ENCODE assay signal across 21 mouse cellular contexts in the genomic region with DNA sequence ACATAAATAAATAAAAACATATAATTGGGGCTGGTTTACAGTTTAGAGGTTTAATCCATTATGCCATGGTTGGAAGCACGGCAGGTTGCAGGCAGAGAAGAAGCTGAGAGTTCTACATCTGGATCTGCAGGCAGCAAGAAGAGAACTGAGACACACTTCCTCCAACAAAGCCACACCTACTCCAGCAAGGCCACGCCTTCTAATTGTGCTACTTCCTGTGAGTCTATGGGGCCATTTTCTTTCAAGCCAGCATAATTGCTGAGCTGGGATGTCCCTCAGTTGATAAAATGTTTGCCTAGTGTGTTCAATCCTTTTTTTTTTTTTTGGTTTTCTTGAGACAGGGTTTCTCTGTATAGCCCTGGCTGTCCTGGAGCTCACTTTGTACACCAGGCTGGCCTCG.
"Had no signal": no experiment of that assay in that cellular context is flagged by ENCODE, and none has a peak within 500 bp of the region (broad histone marks: within the 10 kb centered on the region; RNA-seq: fewer than 3 reads in every experiment).

No protein-coding gene starts in this region.

- H3K4me1 ChIP-seq: midbrain, embryonic 10.5 days; midbrain, embryonic 12.5 days; neural tube, embryonic 13.5 days; neural tube, embryonic 15.5 days; stomach, embryonic 15.5 days had no signal

- H3K4me3 ChIP-seq: midbrain, embryonic 10.5 days; midbrain, embryonic 12.5 days; myocyte; neural tube, embryonic 13.5 days; neural tube, embryonic 15.5 days; stomach, embryonic 15.5 days had no signal

- H3K9ac ChIP-seq: lung, embryonic 14.5 days; midbrain, embryonic 12.5 days; neural tube, embryonic 13.5 days; neural tube, embryonic 15.5 days; stomach, embryonic 15.5 days had no signal

- H3K27ac ChIP-seq: macrophage; midbrain, embryonic 10.5 days; midbrain, embryonic 12.5 days; neural tube, embryonic 13.5 days; neural tube, embryonic 15.5 days; stomach, embryonic 15.5 days; stomach, postnatal 0 days had no signal

- DNase-seq: lung, adult 18-20 months; lung, embryonic 14.5 days; lung, postnatal 10 days; lung, postnatal 36 days; midbrain, embryonic 14.5 days; retina, postnatal 1 day; right cerebral cortex, adult 18-20 months; right cerebral cortex, postnatal 25 days; right cerebral cortex, postnatal 4 days; spleen, adult 18-20 months; thymus, adult 2 months; thymus, postnatal 14 days; thymus, postnatal 36 days had no signal

- H3K27me3 ChIP-seq: midbrain, embryonic 12.5 days; neural tube, embryonic 13.5 days; neural tube, embryonic 15.5 days; stomach, embryonic 15.5 days had no signal

- H3K9me3 ChIP-seq: midbrain, embryonic 10.5 days; midbrain, embryonic 12.5 days; neural tube, embryonic 13.5 days; neural tube, embryonic 15.5 days; stomach, embryonic 15.5 days had no signal

- H3K36me3 ChIP-seq: midbrain, embryonic 10.5 days; midbrain, embryonic 12.5 days; neural tube, embryonic 13.5 days; neural tube, embryonic 15.5 days; stomach, embryonic 15.5 days had no signal
